Mouse (Mus musculus) liver, adult 2 months (tissue): ENCODE data around the gene Fmo5. TPM values are rescaled to one million over a fixed set of nuclear protein-coding genes. Genes with fewer than 3 reads are reported as not detected.

ENCODE experiments used
- DNase-seq: peaks from one replicate; pipeline ENCODE4 v3.0.0-alpha.2; 2011; ENCODE audit warnings: low read depth, low spot score; ENCODE audit errors: extremely low read depth
- H3K27ac ChIP-seq: fragments of 200-500 bp; replicated peaks from 2 replicates; pipeline ENCODE4 v1.5.1; 2012; ENCODE audit warnings: low read depth, mild to moderate bottlenecking, control low read depth, inconsistent platforms, low read length; ENCODE audit not compliant: insufficient read depth
- H3K27me3 ChIP-seq: fragments of 200-500 bp; 2 replicates; pipeline ENCODE4 v1.6.1; 2012; ENCODE audit warnings: mild to moderate bottlenecking, moderate library complexity, low read length, inconsistent platforms; ENCODE audit not compliant: control insufficient read depth, insufficient read depth
- H3K36me3 ChIP-seq: fragments of 200-500 bp; 2 replicates; pipeline ENCODE4 v1.6.1; 2012; ENCODE audit warnings: low read length, inconsistent platforms; ENCODE audit not compliant: control insufficient read depth, insufficient read depth
- H3K4me1 ChIP-seq: fragments of 200-500 bp; 2 replicates; pipeline ENCODE4 v1.6.1; 2011; ENCODE audit warnings: low read length; ENCODE audit not compliant: control insufficient read depth, insufficient read depth
- H3K4me3 ChIP-seq: fragments of 200-500 bp; 2 replicates; pipeline ENCODE4 v1.5.1; 2011; ENCODE audit warnings: low read depth, mild to moderate bottlenecking, control low read depth, low read length, moderate library complexity; ENCODE audit not compliant: insufficient read depth
- H3K79me2 ChIP-seq: fragments of 200-500 bp; 2 replicates; pipeline ENCODE4 v1.6.1; 2012; ENCODE audit warnings: inconsistent platforms, mild to moderate bottlenecking, low read length, moderate library complexity; ENCODE audit not compliant: control insufficient read depth, insufficient read depth
- H3K9ac ChIP-seq: fragments of 200-500 bp; 2 replicates; pipeline ENCODE4 v1.6.1; 2012; ENCODE audit warnings: low read depth, mild to moderate bottlenecking, control low read depth, inconsistent platforms, low read length
- CTCF ChIP-seq: fragments of 200-500 bp; IDR thresholded peaks from 2 replicates; pipeline ENCODE4 v1.5.1; 2011; ENCODE audit warnings: low read depth, low read length, control low read depth
- POLR2A ChIP-seq: fragments of 200-500 bp; IDR thresholded peaks from 2 replicates; pipeline ENCODE4 v1.6.1; 2011; ENCODE audit warnings: low read length, control low read depth; ENCODE audit not compliant: insufficient read depth; ENCODE audit errors: extremely low read depth
- WGBS: fragments of 180-500 bp; shearing (Covaris S2); methylation state at CpG from one replicate; pipeline ENCODE4 v1.1.7; 2018; 5-methylcytosine and 5-hydroxymethylcytosine counted together
- polyA plus RNA-seq: library from polyadenylated mRNA; depleted of rRNA; stranded (reverse); fragments of >200 nt; gene quantifications from 2 replicates; pipeline ENCODE4 v1.2.3, GENCODE M21; 2012
- total RNA-seq: library from RNA; depleted of rRNA; stranded (reverse); fragments of >200 nt; gene quantifications from 2 replicates; pipeline ENCODE4 v1.2.3, GENCODE M21; 2014

Fmo5 gene
- total and polyA plus RNA-seq, 2 experiments = 145 to 352 TPM

DNA sequence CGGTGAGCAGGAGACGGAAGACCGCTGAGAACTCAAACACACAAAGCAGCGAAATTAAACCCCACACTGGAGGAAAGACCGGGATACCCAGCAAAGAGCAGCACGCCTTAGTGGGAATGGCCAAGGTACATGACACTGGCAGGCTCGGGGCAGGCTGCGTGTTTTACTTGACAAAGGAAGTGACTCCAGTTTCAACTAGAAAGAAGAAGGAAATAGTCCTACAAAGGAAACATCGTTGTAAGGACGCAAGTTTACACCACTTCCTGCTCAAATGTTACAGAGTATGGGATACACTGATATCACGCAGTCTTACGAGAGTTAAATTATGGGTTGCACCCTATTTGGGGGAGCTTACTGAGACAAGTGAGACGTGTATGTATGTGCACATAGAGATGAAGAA lies 34.5 kb upstream of the Fmo5 start:
- no peak for TF ChIP-seq CTCF
- no peak for TF ChIP-seq POLR2A
- H3K4me1 ChIP-seq = peaks cover 19% of the 10 kb centered on the region
- no peak for DNase-seq
- H3K27me3 ChIP-seq = no peaks in the 10 kb centered on the region
- no peaks in the 10 kb centered on the region for H3K79me2 ChIP-seq
- H3K36me3 ChIP-seq = no peaks in the 10 kb centered on the region; the same call in 1 of the 2 replicates
- H3K4me3 ChIP-seq = no peak overlapping the region
- H3K27ac ChIP-seq = no peak overlapping the region
- no peak overlapping the region for H3K9ac ChIP-seq
- WGBS = 88% methylated on average over 13 of the region's 13 CpGs

DNA sequence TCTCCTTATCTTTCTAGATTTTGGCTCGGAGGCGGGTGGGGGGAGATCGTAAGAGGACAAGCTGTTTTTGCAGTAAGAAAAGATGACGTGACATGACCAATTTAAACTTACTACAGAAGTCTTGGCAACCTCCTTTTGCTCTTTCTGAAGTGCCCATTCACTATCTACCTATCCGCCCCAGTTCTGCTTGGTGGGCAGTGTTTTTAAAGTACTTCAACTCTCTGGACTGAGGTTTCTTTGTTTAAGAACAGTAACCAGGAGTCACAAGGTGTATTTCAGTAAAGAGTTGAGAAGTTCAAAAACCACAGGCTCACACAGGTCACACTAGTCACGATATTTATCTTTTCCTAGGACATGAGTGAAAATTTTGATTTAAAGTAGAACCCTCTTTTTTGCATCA lies 33.5 kb upstream of the Fmo5 start:
- Histone ChIP-seq H3K4me1 (peaks cover 19% of the 10 kb centered on the region), H3K9ac (no peak overlapping the region), H3K27me3 (no peaks in the 10 kb centered on the region), H3K4me3 (no peak overlapping the region), H3K36me3 (no peaks in the 10 kb centered on the region; the same call in 1 of the 2 replicates), H3K79me2 (no peaks in the 10 kb centered on the region), H3K27ac (no peak overlapping the region)
- 92% methylated on average over 6 of the region's 6 CpGs for WGBS
- peak; percentile 9 for DNase-seq
- no peak for TF ChIP-seq CTCF
- no peak for TF ChIP-seq POLR2A

DNA sequence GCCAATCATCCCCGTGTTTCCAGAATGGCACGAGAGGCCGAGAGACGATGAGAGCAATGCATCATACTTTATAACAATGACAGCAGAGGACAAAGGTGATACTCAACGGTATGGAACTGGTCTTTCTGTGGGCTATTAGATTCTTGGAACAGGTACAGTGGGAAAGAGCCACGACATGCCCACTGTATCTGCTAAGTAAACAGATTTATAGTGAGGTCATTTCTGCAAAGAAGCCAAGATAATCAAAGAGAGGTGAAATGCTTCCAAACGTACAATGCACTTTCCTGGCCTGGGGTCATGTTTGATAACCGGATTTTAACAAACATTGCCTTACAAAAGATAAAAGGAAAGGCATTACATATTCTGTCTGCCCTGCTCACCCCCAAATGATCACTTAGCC lies 31.8 kb upstream of the Fmo5 start:
- Histone ChIP-seq H3K4me1 (peaks cover 19% of the 10 kb centered on the region), H3K9ac (no peak overlapping the region; the same call in 1 of the 2 replicates), H3K27ac (peak overlapping the region; percentile 72), H3K79me2 (no peaks in the 10 kb centered on the region), H3K4me3 (no peak overlapping the region), H3K27me3 (no peaks in the 10 kb centered on the region), H3K36me3 (no peaks in the 10 kb centered on the region; the same call in 1 of the 2 replicates)
- TF ChIP-seq POLR2A = no peak
- no peak for TF ChIP-seq CTCF
- peak; percentile 96 for DNase-seq
- 15% methylated on average over 8 of the region's 8 CpGs for WGBS

DNA sequence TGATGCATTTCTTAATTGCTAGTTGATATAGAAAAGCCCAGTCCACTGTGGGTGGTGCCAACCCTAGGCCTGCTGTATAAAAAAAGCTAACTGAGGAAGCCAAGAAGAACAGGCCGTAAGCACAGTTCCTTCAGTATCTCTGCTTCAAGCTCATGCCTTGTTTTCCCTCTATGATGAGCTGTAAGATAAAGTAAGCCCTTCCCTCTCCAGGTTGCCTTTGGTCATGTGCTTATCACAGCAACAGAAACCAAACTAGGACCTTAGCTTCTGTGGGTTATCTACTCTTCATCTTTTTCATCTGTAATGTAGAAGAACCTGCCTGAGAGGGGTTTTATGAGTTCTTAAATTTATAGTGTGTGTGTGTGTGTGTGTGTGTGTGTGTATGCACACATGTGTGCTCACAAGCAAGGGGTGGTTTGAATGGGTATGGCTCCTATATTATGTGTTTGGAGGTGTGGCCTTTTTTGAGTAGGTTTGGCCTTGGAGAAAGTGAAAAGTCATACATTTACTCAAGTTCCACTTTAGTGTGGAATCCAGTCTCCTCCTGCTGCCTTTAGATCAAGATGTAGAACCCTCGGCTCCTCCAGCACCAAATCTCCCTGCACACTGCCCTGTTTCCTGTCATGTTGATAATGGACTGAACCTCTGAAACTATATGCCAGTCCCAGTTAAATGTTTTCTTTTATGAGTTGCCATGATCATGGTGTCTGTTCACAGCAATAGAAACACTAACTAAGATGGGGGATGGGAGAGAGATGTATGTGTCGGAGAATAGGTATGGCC lies 28.4 kb upstream of the Fmo5 start:
- Histone ChIP-seq H3K4me1 (peaks cover 19% of the 10 kb centered on the region), H3K36me3 (no peaks in the 10 kb centered on the region; the same call in none of the 2 replicates), H3K27me3 (no peaks in the 10 kb centered on the region), H3K4me3 (no peak overlapping the region), H3K9ac (no peak overlapping the region), H3K79me2 (no peaks in the 10 kb centered on the region), H3K27ac (no peak overlapping the region)
- DNase-seq = no peak
- 93% methylated on average over 3 of the region's 3 CpGs for WGBS
- TF ChIP-seq CTCF = no peak
- TF ChIP-seq POLR2A = no peak

DNA sequence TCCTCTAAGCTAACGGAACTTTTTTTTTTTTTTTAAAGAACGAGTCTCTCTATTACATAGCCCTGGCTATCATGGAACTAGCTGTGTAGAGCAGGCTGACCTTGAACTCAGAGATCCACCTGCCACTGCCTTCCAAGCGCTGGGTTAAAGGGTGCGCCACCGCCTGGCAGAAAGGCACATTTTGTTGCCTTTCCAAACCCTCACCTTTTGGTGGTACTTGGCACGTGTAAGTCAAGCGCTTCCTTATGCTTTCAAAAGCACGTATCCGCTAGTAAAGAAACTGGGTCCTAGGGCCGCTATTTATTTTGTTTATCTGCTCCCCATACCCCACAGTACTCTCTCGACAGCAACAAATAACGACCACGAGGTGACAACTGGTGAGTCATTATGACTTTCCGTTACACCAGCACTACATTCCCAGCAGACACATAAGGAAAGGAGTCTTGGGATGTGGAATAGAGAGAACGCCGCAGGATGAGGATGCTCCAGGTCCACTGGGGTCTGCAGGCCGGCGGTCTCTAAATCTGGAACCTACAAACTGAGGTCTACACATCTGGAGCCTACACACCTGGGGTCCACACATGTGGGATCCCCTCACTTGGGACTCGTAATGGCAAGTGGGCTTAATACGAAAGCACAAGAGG lies 19.3 kb upstream of the Fmo5 start:
- peaks cover 15% of the 10 kb centered on the region for H3K4me1 ChIP-seq
- H3K4me3 ChIP-seq = peak overlapping the region; percentile 80
- H3K27me3 ChIP-seq = no peaks in the 10 kb centered on the region
- peak; percentile 84 for DNase-seq
- WGBS = under 1% methylated on average over 20 of the region's 20 CpGs
- TF ChIP-seq CTCF = peak; percentile 72
- TF ChIP-seq POLR2A = no peak
- peak overlapping the region; percentile 88 for H3K9ac ChIP-seq
- H3K27ac ChIP-seq = peak overlapping the region; percentile 80
- no peaks in the 10 kb centered on the region; the same call in 1 of the 2 replicates for H3K79me2 ChIP-seq
- H3K36me3 ChIP-seq = no peaks in the 10 kb centered on the region

DNA sequence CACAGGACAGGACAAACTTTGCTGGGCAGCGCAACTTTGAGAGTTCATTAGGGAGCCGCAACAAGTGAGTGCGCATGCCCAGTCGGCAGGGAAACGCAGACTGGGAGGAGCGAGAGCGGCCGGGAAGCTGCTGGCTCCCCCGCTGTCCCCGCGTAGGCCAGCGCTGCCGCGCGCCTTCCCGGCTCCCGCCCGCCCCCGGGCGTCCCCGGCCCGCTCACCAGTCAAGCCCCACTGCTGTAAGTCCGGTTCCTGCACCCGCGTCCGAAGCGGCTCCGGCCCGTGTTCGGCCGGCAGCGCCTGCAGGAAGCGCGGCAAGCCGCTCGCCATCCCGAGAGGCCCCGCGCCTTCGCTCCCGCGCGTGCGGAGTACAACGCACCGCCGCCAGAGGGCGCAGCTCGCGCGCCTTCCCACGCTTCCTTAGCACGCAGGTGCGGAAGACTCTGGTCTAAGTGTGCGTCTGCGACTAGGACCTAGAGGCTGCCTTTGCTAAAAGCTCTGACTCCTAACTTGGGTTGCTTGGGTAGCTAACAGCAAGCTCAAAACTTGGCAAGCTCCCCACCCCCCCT lies 18.7 kb upstream of the Fmo5 start, which contains the start of gene Chd1l:
Chd1l (minus strand) TSS at position 359 of the 566 bp plus-strand sequence.
- WGBS = 1% methylated on average over 56 of the region's 56 CpGs
- TF ChIP-seq POLR2A (peak; percentile 47; the same call in 1 of the 2 replicates), CTCF (peak; percentile 96)

More for the DNA sequence above, 18.7 kb upstream of the Fmo5 start, which contains the start of gene Chd1l:
- Histone ChIP-seq H3K27me3 (no peaks in the 10 kb centered on the region), H3K4me3 (peak within 1 kb of the TSS; percentile 80), H3K9ac (peak within 1 kb of the TSS; percentile 88), H3K4me1 (peaks cover 20% of the 10 kb centered on the region), H3K27ac (peak within 1 kb of the TSS; percentile 83), H3K79me2 (no peaks in the 10 kb centered on the region; the same call in 1 of the 2 replicates), H3K36me3 (no peaks in the 10 kb centered on the region)
- DNase-seq = peak; percentile 78
